Mouse (Mus musculus) midbrain, embryonic 11.5 days (tissue): ENCODE data around the gene Gdf1. TPM values are rescaled to one million over a fixed set of nuclear protein-coding genes. Genes with fewer than 3 reads are reported as not detected.

Experiments
- ATAC-seq: fragments of 200-750 bp; cut with Nextera tagmentation; 2 replicates; pipeline ENCODE4 v1.8.0; 2017; ENCODE audit warnings: moderate TSS enrichment, moderate library complexity; ENCODE audit not compliant: low FRiP score
- DNase-seq: peaks from one replicate; pipeline ENCODE4 v3.0.0; 2015; ENCODE audit warnings: low spot score; ENCODE audit errors: missing footprints
- H3K27ac ChIP-seq: fragments of 300-500 bp; sonication (generic); 2 replicates; pipeline ENCODE4 v1.5.1; 2014; ENCODE audit warnings: low read depth, low read length
- H3K27me3 ChIP-seq: fragments of 300-500 bp; sonication (generic); 2 replicates; pipeline ENCODE4 v1.6.1; 2014; ENCODE audit warnings: mild to moderate bottlenecking, low read length, moderate library complexity, mixed read lengths; ENCODE audit not compliant: control insufficient read depth, insufficient read depth
- H3K36me3 ChIP-seq: fragments of 300-500 bp; sonication (generic); 2 replicates; pipeline ENCODE4 v1.6.1; 2014; ENCODE audit warnings: mild to moderate bottlenecking, low read length, moderate library complexity, mixed read lengths; ENCODE audit not compliant: control insufficient read depth, insufficient read depth
- H3K4me1 ChIP-seq: fragments of 300-500 bp; sonication (generic); 2 replicates; pipeline ENCODE4 v1.6.1; 2014; ENCODE audit warnings: low read length; ENCODE audit not compliant: control insufficient read depth, insufficient read depth
- H3K4me2 ChIP-seq: fragments of 300-500 bp; sonication (generic); 2 replicates; pipeline ENCODE4 v1.6.1; 2014; ENCODE audit warnings: mild to moderate bottlenecking, moderate library complexity
- H3K4me3 ChIP-seq: fragments of 300-500 bp; sonication (generic); 2 replicates; pipeline ENCODE4 v1.5.1; 2014; ENCODE audit warnings: low read depth, low read length
- H3K9ac ChIP-seq: fragments of 300-500 bp; sonication (generic); 2 replicates; pipeline ENCODE4 v1.6.1; 2014; ENCODE audit warnings: low read length
- H3K9me3 ChIP-seq: fragments of 300-500 bp; sonication (generic); 2 replicates; pipeline ENCODE4 v1.6.1; 2016; ENCODE audit warnings: low read length; ENCODE audit not compliant: control insufficient read depth
- WGBS: fragments of 180-500 bp; shearing (Covaris S2); extraction: QIAGEN DNeasy Blood & Tissue Kit; methylation state at CpG from one replicate; pipeline ENCODE4 v1.1.7; 2014; 5-methylcytosine and 5-hydroxymethylcytosine counted together
- polyA plus RNA-seq: library from polyadenylated mRNA; unstranded; fragments of >200 nt; fragmentation: Nextera tagmentation; extraction: Ambion mirVana; gene quantifications from 2 replicates; pipeline ENCODE4 v1.2.1, GENCODE M21; 2014

Gene Gdf1
- polyA plus RNA-seq, 1 experiment from 2014 or later, result 1.3 TPM

- H3K27me3 ChIP-seq, result peaks cover 56% of the 10 kb centered on the region
- ATAC-seq (no peak), DNase-seq (no peak)
- no peaks in the 10 kb centered on the region for H3K9me3 ChIP-seq
- WGBS, result 37% methylated on average over 6 of the region's 6 CpGs
- no peaks in the 10 kb centered on the region for H3K36me3 ChIP-seq
- no peak overlapping the region for H3K4me3 ChIP-seq
- no peak overlapping the region for H3K4me2 ChIP-seq
- H3K9ac ChIP-seq, result no peak overlapping the region
- H3K27ac ChIP-seq, result no peak overlapping the region
- H3K4me1 ChIP-seq, result peaks cover 8% of the 10 kb centered on the region
Measured at GRCm38 (mm10) chr8:70371951-70372350, 42.3 kb downstream of the Gdf1 start.

GRCm38 (mm10) chr8:70373397-70374317 is 44.0 kb downstream of the Gdf1 start, which contains the start of gene Comp:
Gene Comp (plus strand): TSS chr8:70373558.
- DNase-seq, result peak; percentile 91
- H3K9me3 ChIP-seq, result no peaks in the 10 kb centered on the region
- no peak within 1 kb of the TSS for H3K27ac ChIP-seq
- no peak within 1 kb of the TSS for H3K9ac ChIP-seq
- 0 out of 2 replicates have a peak, but pooled peaks have one; percentile 6 for ATAC-seq
- H3K4me3 ChIP-seq, result peak within 1 kb of the TSS; percentile 7
- H3K4me2 ChIP-seq, result peak within 1 kb of the TSS; percentile 27
- no peaks in the 10 kb centered on the region for H3K36me3 ChIP-seq
- H3K4me1 ChIP-seq, result peaks cover 8% of the 10 kb centered on the region
- H3K27me3 ChIP-seq, result peaks cover 70% of the 10 kb centered on the region
- WGBS, result 3% methylated on average over 47 of the region's 47 CpGs

GRCm38 (mm10) chr8:70374318-70374927 is 44.8 kb downstream of the Gdf1 start:
- H3K9me3 ChIP-seq, result no peaks in the 10 kb centered on the region

GRCm38 (mm10) chr8:70375212-70375859 is 45.7 kb downstream of the Gdf1 start:
- no peak overlapping the region for H3K27ac ChIP-seq
- H3K4me3 ChIP-seq, result no peak overlapping the region; the same call in 1 of the 2 replicates
- peaks cover 70% of the 10 kb centered on the region for H3K27me3 ChIP-seq
- H3K4me1 ChIP-seq, result peaks cover 8% of the 10 kb centered on the region
- ATAC-seq (no peak), DNase-seq (peak; percentile 90)
- H3K36me3 ChIP-seq, result no peaks in the 10 kb centered on the region
- H3K4me2 ChIP-seq, result no peak overlapping the region
- no peak overlapping the region for H3K9ac ChIP-seq
- 6% methylated on average over 35 of the region's 35 CpGs for WGBS
- H3K9me3 ChIP-seq, result no peaks in the 10 kb centered on the region

More at GRCm38 (mm10) chr8:70374318-70374927, 44.8 kb downstream of the Gdf1 start:
- H3K27me3 ChIP-seq, result peaks cover 70% of the 10 kb centered on the region
- H3K9ac ChIP-seq, result no peak overlapping the region
- WGBS, result under 1% methylated on average over 52 of the region's 53 CpGs
- H3K27ac ChIP-seq, result no peak overlapping the region
- ATAC-seq (peak; percentile 71), DNase-seq (peak; percentile 92)
- peak overlapping the region; percentile 7 for H3K4me3 ChIP-seq
- peak overlapping the region; percentile 27 for H3K4me2 ChIP-seq
- peaks cover 8% of the 10 kb centered on the region for H3K4me1 ChIP-seq
- no peaks in the 10 kb centered on the region for H3K36me3 ChIP-seq

- peaks cover 8% of the 10 kb centered on the region for H3K4me1 ChIP-seq
- no peaks in the 10 kb centered on the region for H3K9me3 ChIP-seq
- H3K27ac ChIP-seq, result no peak overlapping the region
- ATAC-seq (no peak), DNase-seq (peak; percentile 89)
- peaks cover 70% of the 10 kb centered on the region for H3K27me3 ChIP-seq
- H3K36me3 ChIP-seq, result no peaks in the 10 kb centered on the region
- H3K4me3 ChIP-seq, result 0 out of 2 replicates have a peak overlapping the region, but pooled peaks have one; percentile 3
- 8% methylated on average over 37 of the region's 37 CpGs for WGBS
- no peak overlapping the region for H3K4me2 ChIP-seq
- H3K9ac ChIP-seq, result no peak overlapping the region
Measured at GRCm38 (mm10) chr8:70376275-70376741, 46.7 kb downstream of the Gdf1 start.

GRCm38 (mm10) chr8:70377049-70377448 is 47.4 kb downstream of the Gdf1 start:
- Histone ChIP-seq H3K4me2 (no peak overlapping the region), H3K9me3 (no peaks in the 10 kb centered on the region), H3K4me3 (no peak overlapping the region), H3K27me3 (peaks cover 63% of the 10 kb centered on the region), H3K9ac (no peak overlapping the region), H3K4me1 (peaks cover 8% of the 10 kb centered on the region), H3K27ac (no peak overlapping the region), H3K36me3 (no peaks in the 10 kb centered on the region)
- 14% methylated on average over 15 of the region's 15 CpGs for WGBS
- ATAC-seq (no peak), DNase-seq (no peak)

- Histone ChIP-seq H3K27ac (no peak overlapping the region), H3K4me2 (no peak overlapping the region), H3K4me1 (no peaks in the 10 kb centered on the region; the same call in 1 of the 2 replicates), H3K9ac (no peak overlapping the region), H3K4me3 (no peak overlapping the region), H3K9me3 (no peaks in the 10 kb centered on the region), H3K36me3 (no peaks in the 10 kb centered on the region), H3K27me3 (peaks cover 33% of the 10 kb centered on the region)
- DNase-seq, result no peak
- 93% methylated on average over 12 of the region's 12 CpGs for WGBS
- no peak for ATAC-seq
Measured at GRCm38 (mm10) chr8:70380069-70380468, 50.5 kb downstream of the Gdf1 start.
